Mouse (Mus musculus): Measurements from ENCODE around the gene Gm49353. TPM values are rescaled to one million over a fixed set of nuclear protein-coding genes. Genes with fewer than 3 reads are reported as not detected.

Gm49353 gene
- polyA plus RNA-seq, 1 experiment from 2014 or later = 19.1 TPM

GRCm38 (mm10) chr10:29206730-29207129 is 8.0 kb downstream of the Gm49353 start:
- H3K36me3 ChIP-seq (ENCODE audit: poor library complexity, severe bottlenecking) = peaks cover 12% of the 10 kb centered on the region; the same call in 1 of the 2 replicates

GRCm38 (mm10) chr10:29208735-29209134 is 10.0 kb downstream of the Gm49353 start:
- Histone ChIP-seq H3K27ac (no peak overlapping the region), H3K27me3 (no peaks in the 10 kb centered on the region), H3K4me1 (peaks cover 18% of the 10 kb centered on the region), H3K4me3 (no peak overlapping the region), H3K9ac (no peak overlapping the region), H3K4me2 (no peak overlapping the region), H3K9me3 (replicated peaks) (no peaks in the 10 kb centered on the region), H3K36me3 (ENCODE audit: poor library complexity, severe bottlenecking) (peaks cover 9% of the 10 kb centered on the region; the same call in 1 of the 2 replicates)
- WGBS = 53% methylated on average over 3 of the region's 3 CpGs
- no peak for ATAC-seq

More at GRCm38 (mm10) chr10:29206730-29207129, 8.0 kb downstream of the Gm49353 start:
- H3K27me3 ChIP-seq = no peaks in the 10 kb centered on the region
- no peak overlapping the region for H3K4me2 ChIP-seq
- H3K4me1 ChIP-seq = peaks cover 13% of the 10 kb centered on the region
- H3K9ac ChIP-seq = no peak overlapping the region
- H3K27ac ChIP-seq = no peak overlapping the region
- ATAC-seq = peak; percentile 54; the same call in 1 of the 2 replicates
- no peak overlapping the region for H3K4me3 ChIP-seq
- H3K9me3 ChIP-seq (replicated peaks) = no peaks in the 10 kb centered on the region

- Histone ChIP-seq H3K9me3 (replicated peaks) (no peaks in the 10 kb centered on the region), H3K4me1 (peaks cover 28% of the 10 kb centered on the region), H3K4me2 (peak within 1 kb of the TSS; percentile 14; the same call in 1 of the 2 replicates), H3K36me3 (ENCODE audit: poor library complexity, severe bottlenecking) (0 out of 2 replicates have a peak, but pooled peaks cover 3% of the 10 kb centered on the region), H3K27ac (peak within 1 kb of the TSS; percentile 41; the same call in 1 of the 2 replicates), H3K27me3 (no peaks in the 10 kb centered on the region), H3K9ac (no peak within 1 kb of the TSS), H3K4me3 (no peak within 1 kb of the TSS)
- WGBS = 1% methylated on average over 4 of the region's 4 CpGs
- ATAC-seq = peak; percentile 90
These were observed 12.7 kb downstream of the Gm49353 start, which contains the start of gene 9330159F19Rik for GRCm38 (mm10) chr10:29211453-29211852. 9330159F19Rik (plus strand) TSS chr10:29211606.

- H3K36me3 ChIP-seq (ENCODE audit: poor library complexity, severe bottlenecking) = 0 out of 2 replicates have a peak, but pooled peaks cover 3% of the 10 kb centered on the region
- H3K4me1 ChIP-seq = peaks cover 42% of the 10 kb centered on the region
- no peak overlapping the region for H3K9ac ChIP-seq
- WGBS = 20% methylated on average over 3 of the region's 3 CpGs
- H3K27me3 ChIP-seq = no peaks in the 10 kb centered on the region
- H3K27ac ChIP-seq = no peak overlapping the region
- no peak overlapping the region for H3K4me2 ChIP-seq
- no peak overlapping the region for H3K4me3 ChIP-seq
- no peaks in the 10 kb centered on the region for H3K9me3 ChIP-seq (replicated peaks)
- peak; percentile 34; the same call in 1 of the 2 replicates for ATAC-seq
These were observed 14.9 kb downstream of the Gm49353 start for GRCm38 (mm10) chr10:29213534-29214100.

- peak; percentile 43; the same call in 1 of the 2 replicates for ATAC-seq
- Histone ChIP-seq H3K36me3 (ENCODE audit: poor library complexity, severe bottlenecking) (peaks cover 3% of the 10 kb centered on the region), H3K9ac (no peak overlapping the region), H3K27me3 (no peaks in the 10 kb centered on the region), H3K9me3 (replicated peaks) (no peaks in the 10 kb centered on the region), H3K27ac (no peak overlapping the region), H3K4me2 (no peak overlapping the region), H3K4me1 (peaks cover 27% of the 10 kb centered on the region), H3K4me3 (no peak overlapping the region)
- whole genome bisulfite sequencing = 94% methylated on average over 1 of the region's 1 CpGs
These were observed 18.2 kb downstream of the Gm49353 start for GRCm38 (mm10) chr10:29216957-29217356.

- Histone ChIP-seq H3K4me1 (peaks cover 27% of the 10 kb centered on the region), H3K27ac (no peak overlapping the region), H3K4me2 (no peak overlapping the region), H3K36me3 (ENCODE audit: poor library complexity, severe bottlenecking) (peaks cover 8% of the 10 kb centered on the region), H3K27me3 (no peaks in the 10 kb centered on the region), H3K9me3 (replicated peaks) (no peaks in the 10 kb centered on the region), H3K4me3 (no peak overlapping the region), H3K9ac (no peak overlapping the region)
- peak; percentile 80 for ATAC-seq
- 51% methylated on average over 2 of the region's 2 CpGs for WGBS
These were observed 18.7 kb downstream of the Gm49353 start for GRCm38 (mm10) chr10:29217451-29217850.

- Histone ChIP-seq H3K27ac (no peak overlapping the region), H3K36me3 (ENCODE audit: poor library complexity, severe bottlenecking) (peaks cover 40% of the 10 kb centered on the region), H3K4me1 (no peaks in the 10 kb centered on the region), H3K9me3 (replicated peaks) (no peaks in the 10 kb centered on the region), H3K27me3 (no peaks in the 10 kb centered on the region), H3K4me3 (no peak overlapping the region), H3K4me2 (no peak overlapping the region), H3K9ac (no peak overlapping the region)
- WGBS = 95% methylated on average over 4 of the region's 4 CpGs
- ATAC-seq = no peak
These were observed 26.6 kb downstream of the Gm49353 start for GRCm38 (mm10) chr10:29225329-29225728.

GRCm38 (mm10) chr10:29231208-29231607 is 32.5 kb downstream of the Gm49353 start:
- peak; percentile 53; the same call in 1 of the 2 replicates for ATAC-seq
- no peaks in the 10 kb centered on the region for H3K4me1 ChIP-seq
- no peaks in the 10 kb centered on the region for H3K9me3 ChIP-seq (replicated peaks)
- no peak overlapping the region for H3K4me2 ChIP-seq
- no peak overlapping the region for H3K4me3 ChIP-seq
- H3K36me3 ChIP-seq (ENCODE audit: poor library complexity, severe bottlenecking) = peaks cover 20% of the 10 kb centered on the region
- H3K27me3 ChIP-seq = no peaks in the 10 kb centered on the region
- 86% methylated on average over 2 of the region's 2 CpGs for WGBS
- H3K9ac ChIP-seq = no peak overlapping the region
- no peak overlapping the region for H3K27ac ChIP-seq

Other genes starting within 250 kb of the Gm49353 start
- gene 2310057J18Rik, start 212.7 kb upstream of the Gm49353 start, polyA plus RNA-seq (2015; fragmentation: Nextera tagmentation; extraction: Ambion mirVana) = not detected in 2 replicates
- 60.4 and 65.3 TPM in 2 replicates for gene Soga3, start 55.1 kb upstream of the Gm49353 start, polyA plus RNA-seq (2015; fragmentation: Nextera tagmentation; extraction: Ambion mirVana)
- 22.8 and 23.1 TPM in 2 replicates for gene 9330159F19Rik, start 12.7 kb downstream of the Gm49353 start, polyA plus RNA-seq (2015; fragmentation: Nextera tagmentation; extraction: Ambion mirVana)
- 21.2 and 24.3 TPM in 2 replicates for gene Echdc1, start 114.2 kb downstream of the Gm49353 start, polyA plus RNA-seq (2015; fragmentation: Nextera tagmentation; extraction: Ambion mirVana)
- gene Rnf146, start 163.5 kb downstream of the Gm49353 start, polyA plus RNA-seq (2015; fragmentation: Nextera tagmentation; extraction: Ambion mirVana) = 80.5 and 86.1 TPM in 2 replicates